Mouse (Mus musculus): Measurements from ENCODE around the gene Ctnna3. TPM values are rescaled to one million over a fixed set of nuclear protein-coding genes. Genes with fewer than 3 reads are reported as not detected.
"Not testable (repeated sequence)": the region's sequence is repeated elsewhere in the genome, so short reads cannot be mapped to it uniquely, and the experiment has no call there.

The Ctnna3 gene
- polyA plus RNA-seq, 1 experiment: 3.0 TPM

DNA sequence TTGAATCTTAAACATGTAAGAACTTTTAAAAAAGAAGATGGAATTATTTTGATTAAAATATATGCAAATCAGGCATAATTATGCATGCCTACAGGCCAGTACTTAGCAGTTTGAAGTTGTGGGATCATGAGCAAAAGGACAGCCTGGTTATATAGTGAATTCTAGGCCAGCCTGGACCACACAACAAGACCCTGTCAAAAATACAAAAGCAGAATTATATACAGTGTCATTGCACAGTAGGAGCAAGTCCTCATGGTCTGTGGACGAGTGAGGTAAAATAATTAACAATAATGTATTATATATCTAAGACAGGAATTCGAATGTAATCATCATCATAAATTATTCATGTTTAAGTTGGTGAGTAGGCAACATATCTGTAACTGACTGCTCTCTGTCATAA lies 966.7 kb downstream of the Ctnna3 start:
- 36% methylated on average over 2 of the region's 2 CpGs for WGBS
- Histone ChIP-seq H3K4me3 (replicated peaks; ENCODE audit: insufficient read depth, low read depth, low read length) (no peak overlapping the region), H3K27me3 (ENCODE audit: control insufficient read depth, insufficient read depth, low read length) (no peaks in the 10 kb centered on the region), H3K27ac (ENCODE audit: insufficient read depth, low read length) (no peak overlapping the region), H3K4me1 (ENCODE audit: control insufficient read depth, insufficient read depth, low read length) (no peaks in the 10 kb centered on the region)
- DNase-seq: no peak
- no peak for TF ChIP-seq CTCF (IDR thresholded peaks at IDR 0.05; ENCODE audit: borderline replicate concordance, insufficient read depth, low read depth, low read length)
- no peak for TF ChIP-seq POLR2A (IDR thresholded peaks at IDR 0.05; ENCODE audit: borderline replicate concordance, insufficient read depth, low read length)

DNA sequence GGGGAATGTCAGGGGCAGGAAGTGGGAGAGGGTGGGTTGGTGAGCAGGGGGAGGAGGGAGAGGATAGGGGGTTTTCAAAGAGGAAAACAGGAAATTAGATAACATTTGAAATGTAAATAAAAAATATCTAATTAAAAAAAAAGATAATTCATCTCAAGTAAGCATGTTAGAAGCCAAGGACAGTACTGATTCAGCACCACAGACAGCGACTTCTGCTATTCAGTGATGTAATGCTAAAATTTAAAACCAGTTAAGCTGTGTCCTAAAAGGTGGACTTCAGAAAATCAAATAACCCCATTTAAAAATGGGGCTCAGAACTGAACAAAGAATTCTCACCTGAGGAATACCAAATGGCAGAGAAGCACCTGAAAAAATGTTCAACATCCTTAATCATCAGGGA lies 988.5 kb downstream of the Ctnna3 start:
- H3K4me3 ChIP-seq (replicated peaks; ENCODE audit: insufficient read depth, low read depth, low read length); H3K4me1 ChIP-seq (ENCODE audit: control insufficient read depth, insufficient read depth, low read length); H3K27me3 ChIP-seq (ENCODE audit: control insufficient read depth, insufficient read depth, low read length); H3K27ac ChIP-seq (ENCODE audit: insufficient read depth, low read length); DNase-seq: not testable (repeated sequence)
- WGBS: 68% methylated on average over 1 of the region's 1 CpGs

DNA sequence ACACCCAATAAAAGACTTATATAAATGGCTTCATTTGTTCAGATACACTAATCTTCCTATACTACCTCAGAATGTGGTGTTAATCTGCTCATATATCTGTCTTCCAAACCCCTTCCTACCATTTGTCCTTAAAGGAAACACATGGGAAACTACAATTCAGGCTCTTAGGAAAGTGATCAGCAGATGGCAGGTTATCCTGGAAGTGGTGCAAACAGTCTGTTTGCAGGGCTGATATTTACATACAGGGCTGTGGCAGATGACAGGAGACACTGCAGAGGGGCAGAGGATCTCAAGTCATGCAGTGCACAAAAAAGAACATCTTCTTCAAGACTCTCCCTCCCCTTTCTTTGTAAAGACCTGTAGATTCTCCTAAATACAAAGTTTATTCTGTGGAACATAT lies 1008.8 kb downstream of the Ctnna3 start:
- Histone ChIP-seq H3K4me1 (ENCODE audit: control insufficient read depth, insufficient read depth, low read length) (no peaks in the 10 kb centered on the region), H3K27ac (ENCODE audit: insufficient read depth, low read length) (no peak overlapping the region), H3K27me3 (ENCODE audit: control insufficient read depth, insufficient read depth, low read length) (no peaks in the 10 kb centered on the region), H3K4me3 (replicated peaks; ENCODE audit: insufficient read depth, low read depth, low read length) (no peak overlapping the region)
- no peak for DNase-seq
- TF ChIP-seq CTCF (IDR thresholded peaks at IDR 0.05; ENCODE audit: borderline replicate concordance, insufficient read depth, low read depth, low read length) (no peak), POLR2A (IDR thresholded peaks at IDR 0.05; ENCODE audit: borderline replicate concordance, insufficient read depth, low read length) (no peak)

DNA sequence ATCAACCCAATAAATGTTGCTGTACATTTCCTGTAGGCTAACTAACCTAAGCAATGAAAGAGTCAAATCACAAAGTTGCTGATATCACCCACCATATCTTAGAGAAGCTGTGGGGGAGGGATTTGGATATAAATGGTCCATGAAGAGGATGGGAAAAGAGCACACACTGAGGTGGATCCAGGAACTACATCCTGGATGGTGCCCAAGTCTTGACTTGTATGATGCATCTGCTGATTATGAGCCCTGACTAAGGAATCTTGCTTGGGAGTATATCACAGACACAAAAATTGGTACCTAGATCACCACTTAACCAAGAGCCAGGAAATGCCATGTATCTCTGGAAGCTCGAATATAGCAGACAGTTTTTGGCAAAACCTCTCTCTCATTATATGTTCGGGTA lies 1018.7 kb downstream of the Ctnna3 start:
- DNase-seq: no peak
- no peak overlapping the region for H3K27ac ChIP-seq (ENCODE audit: insufficient read depth, low read length)
- H3K4me3 ChIP-seq (replicated peaks; ENCODE audit: insufficient read depth, low read depth, low read length): no peak overlapping the region
- no peaks in the 10 kb centered on the region for H3K4me1 ChIP-seq (ENCODE audit: control insufficient read depth, insufficient read depth, low read length)
- no peaks in the 10 kb centered on the region; the same call in 1 of the 2 replicates for H3K27me3 ChIP-seq (ENCODE audit: control insufficient read depth, insufficient read depth, low read length)
- WGBS: 63% methylated on average over 2 of the region's 2 CpGs
- TF ChIP-seq CTCF (IDR thresholded peaks at IDR 0.05; ENCODE audit: borderline replicate concordance, insufficient read depth, low read depth, low read length) (no peak), POLR2A (IDR thresholded peaks at IDR 0.05; ENCODE audit: borderline replicate concordance, insufficient read depth, low read length) (no peak)

DNA sequence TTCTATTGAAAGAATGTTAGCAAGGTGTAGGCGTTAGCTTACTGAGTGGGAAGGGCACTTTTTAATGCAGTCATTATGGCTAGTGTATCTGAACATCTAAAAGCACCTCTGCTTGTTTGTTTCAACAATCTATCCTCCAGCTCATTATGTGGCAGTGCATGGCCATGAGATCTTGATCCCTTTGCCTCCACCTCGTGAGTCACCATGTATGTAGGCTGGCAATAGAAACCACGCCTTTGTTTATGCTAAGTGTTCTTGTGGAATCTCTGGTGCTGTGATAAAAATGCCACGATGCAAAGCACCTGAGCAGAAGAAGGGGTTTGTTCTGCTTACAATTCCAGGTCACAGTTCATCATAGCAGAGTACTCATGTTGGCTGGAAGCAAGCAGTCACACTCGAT lies 1053.4 kb downstream of the Ctnna3 start:
- no peaks in the 10 kb centered on the region for H3K27me3 ChIP-seq (ENCODE audit: control insufficient read depth, insufficient read depth, low read length)
- TF ChIP-seq CTCF (IDR thresholded peaks at IDR 0.05; ENCODE audit: borderline replicate concordance, insufficient read depth, low read depth, low read length) (no peak), POLR2A (IDR thresholded peaks at IDR 0.05; ENCODE audit: borderline replicate concordance, insufficient read depth, low read length) (no peak)
- no peak for DNase-seq
- H3K4me1 ChIP-seq (ENCODE audit: control insufficient read depth, insufficient read depth, low read length): no peaks in the 10 kb centered on the region
- 84% methylated on average over 5 of the region's 5 CpGs for WGBS
- no peak overlapping the region for H3K4me3 ChIP-seq (replicated peaks; ENCODE audit: insufficient read depth, low read depth, low read length)
- no peak overlapping the region for H3K27ac ChIP-seq (ENCODE audit: insufficient read depth, low read length)

DNA sequence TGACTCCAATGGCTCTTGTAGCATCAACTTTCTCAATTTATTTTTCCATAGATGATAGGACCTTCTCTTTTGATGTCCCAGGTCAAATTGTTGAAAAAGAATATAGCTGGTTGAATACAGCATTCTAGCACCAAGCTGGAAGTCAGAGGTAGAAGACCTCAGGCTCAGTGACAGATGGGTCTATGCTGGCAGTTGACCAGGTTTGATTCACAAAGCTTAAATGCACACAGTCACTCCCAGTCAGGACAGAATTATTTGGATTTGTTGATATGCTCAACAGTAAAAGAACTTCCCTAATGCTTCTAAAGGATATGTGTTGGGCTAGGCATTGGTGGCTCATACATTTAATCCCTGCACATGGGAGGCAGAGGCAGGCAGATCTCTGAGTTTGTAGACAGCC lies 1059.6 kb downstream of the Ctnna3 start:
- no peak for TF ChIP-seq POLR2A (IDR thresholded peaks at IDR 0.05; ENCODE audit: borderline replicate concordance, insufficient read depth, low read length)
- no peak for TF ChIP-seq CTCF (IDR thresholded peaks at IDR 0.05; ENCODE audit: borderline replicate concordance, insufficient read depth, low read depth, low read length)
- Histone ChIP-seq H3K4me3 (replicated peaks; ENCODE audit: insufficient read depth, low read depth, low read length) (no peak overlapping the region), H3K27me3 (ENCODE audit: control insufficient read depth, insufficient read depth, low read length) (no peaks in the 10 kb centered on the region), H3K27ac (ENCODE audit: insufficient read depth, low read length) (no peak overlapping the region), H3K4me1 (ENCODE audit: control insufficient read depth, insufficient read depth, low read length) (no peaks in the 10 kb centered on the region)
- peak in 1 of 2 experiments; percentile 39 for DNase-seq

DNA sequence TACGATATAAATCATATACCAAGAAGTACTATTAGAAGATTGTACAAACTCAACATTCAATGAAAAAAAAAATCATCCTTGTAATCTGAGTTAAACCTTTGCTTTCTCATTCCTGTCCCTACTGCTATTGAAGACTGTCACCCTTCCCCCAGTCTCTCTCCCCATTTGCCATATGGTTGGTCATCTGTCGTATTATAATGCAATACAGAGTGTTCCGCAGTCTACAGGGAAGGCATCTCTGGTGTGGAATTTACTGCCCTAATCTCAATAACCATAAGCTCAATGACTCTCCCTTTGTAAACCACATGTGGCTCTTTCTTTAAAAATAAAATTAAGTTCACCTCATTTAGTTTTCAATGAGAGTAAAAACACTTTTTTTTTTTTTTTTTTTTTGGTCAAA lies 1113.7 kb downstream of the Ctnna3 start:
- no peak for TF ChIP-seq POLR2A (IDR thresholded peaks at IDR 0.05; ENCODE audit: borderline replicate concordance, insufficient read depth, low read length)
- TF ChIP-seq CTCF (IDR thresholded peaks at IDR 0.05; ENCODE audit: borderline replicate concordance, insufficient read depth, low read depth, low read length): no peak
- Histone ChIP-seq H3K27ac (ENCODE audit: insufficient read depth, low read length) (no peak overlapping the region), H3K4me1 (ENCODE audit: control insufficient read depth, insufficient read depth, low read length) (no peaks in the 10 kb centered on the region), H3K27me3 (ENCODE audit: control insufficient read depth, insufficient read depth, low read length) (no peaks in the 10 kb centered on the region), H3K4me3 (replicated peaks; ENCODE audit: insufficient read depth, low read depth, low read length) (no peak overlapping the region)
- 44% methylated on average over 3 of the region's 3 CpGs for WGBS
- DNase-seq: peak in 1 of 2 experiments; percentile 58

DNA sequence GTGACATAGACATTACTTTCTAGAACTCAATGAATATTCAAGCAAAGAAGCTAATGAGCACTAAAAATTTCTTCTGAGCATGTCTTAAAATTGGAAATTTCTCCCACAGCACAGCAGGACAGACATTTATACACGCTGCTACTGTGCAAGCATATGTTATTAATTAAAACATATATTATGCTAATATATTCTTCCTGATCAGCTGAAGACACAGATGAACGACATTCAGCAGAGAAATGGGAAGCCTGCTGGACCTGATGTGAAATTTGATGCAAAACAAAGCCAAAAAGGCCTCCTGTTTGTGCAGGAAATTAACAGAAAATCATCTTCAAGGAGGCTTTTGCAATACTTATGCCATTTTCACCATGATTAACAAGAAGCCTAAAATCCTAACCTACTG lies 1114.5 kb downstream of the Ctnna3 start:
- no peaks in the 10 kb centered on the region for H3K4me1 ChIP-seq (ENCODE audit: control insufficient read depth, insufficient read depth, low read length)
- H3K27ac ChIP-seq (ENCODE audit: insufficient read depth, low read length): no peak overlapping the region
- peak in 1 of 2 experiments; percentile 0 for DNase-seq
- no peak for TF ChIP-seq CTCF (IDR thresholded peaks at IDR 0.05; ENCODE audit: borderline replicate concordance, insufficient read depth, low read depth, low read length)
- TF ChIP-seq POLR2A (IDR thresholded peaks at IDR 0.05; ENCODE audit: borderline replicate concordance, insufficient read depth, low read length): no peak
- 9% methylated on average over 2 of the region's 2 CpGs for WGBS
- H3K4me3 ChIP-seq (replicated peaks; ENCODE audit: insufficient read depth, low read depth, low read length): no peak overlapping the region
- no peaks in the 10 kb centered on the region for H3K27me3 ChIP-seq (ENCODE audit: control insufficient read depth, insufficient read depth, low read length)

DNA sequence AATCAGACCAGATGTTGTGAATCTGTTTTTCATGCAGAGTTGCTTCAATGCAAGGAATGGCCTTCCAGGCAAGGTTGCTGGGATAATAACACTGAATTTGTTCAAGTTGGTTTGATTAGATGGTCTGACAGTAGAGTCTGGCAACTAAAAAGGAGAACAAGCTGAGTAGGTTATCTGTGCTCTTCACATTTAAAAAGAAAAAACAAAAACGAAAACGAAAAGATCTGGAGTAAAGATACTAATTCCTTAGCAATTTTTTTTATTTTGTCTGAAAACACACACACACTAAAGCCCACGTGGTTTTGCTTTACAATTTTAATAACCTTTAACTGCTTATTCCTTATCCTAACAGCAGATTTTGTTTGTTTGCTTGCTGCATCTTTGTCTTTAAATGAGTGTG lies 1141.4 kb downstream of the Ctnna3 start:
- Histone ChIP-seq H3K4me3 (replicated peaks; ENCODE audit: insufficient read depth, low read depth, low read length) (no peak overlapping the region), H3K27me3 (ENCODE audit: control insufficient read depth, insufficient read depth, low read length) (no peaks in the 10 kb centered on the region), H3K27ac (ENCODE audit: insufficient read depth, low read length) (no peak overlapping the region), H3K4me1 (ENCODE audit: control insufficient read depth, insufficient read depth, low read length) (no peaks in the 10 kb centered on the region)
- no peak for TF ChIP-seq CTCF (IDR thresholded peaks at IDR 0.05; ENCODE audit: borderline replicate concordance, insufficient read depth, low read depth, low read length)
- TF ChIP-seq POLR2A (IDR thresholded peaks at IDR 0.05; ENCODE audit: borderline replicate concordance, insufficient read depth, low read length): no peak
- DNase-seq: no peak
- WGBS: 92% methylated on average over 3 of the region's 3 CpGs
